Mouse (Mus musculus): ENCODE results near the gene Ugt1a6b. TPM values are rescaled to one million over a fixed set of nuclear protein-coding genes. Genes with fewer than 3 reads are reported as not detected.

Gene Ugt1a6b
- total RNA-seq, 2 experiments from 2014 or later = 3.7 to 4.6 TPM

DNA sequence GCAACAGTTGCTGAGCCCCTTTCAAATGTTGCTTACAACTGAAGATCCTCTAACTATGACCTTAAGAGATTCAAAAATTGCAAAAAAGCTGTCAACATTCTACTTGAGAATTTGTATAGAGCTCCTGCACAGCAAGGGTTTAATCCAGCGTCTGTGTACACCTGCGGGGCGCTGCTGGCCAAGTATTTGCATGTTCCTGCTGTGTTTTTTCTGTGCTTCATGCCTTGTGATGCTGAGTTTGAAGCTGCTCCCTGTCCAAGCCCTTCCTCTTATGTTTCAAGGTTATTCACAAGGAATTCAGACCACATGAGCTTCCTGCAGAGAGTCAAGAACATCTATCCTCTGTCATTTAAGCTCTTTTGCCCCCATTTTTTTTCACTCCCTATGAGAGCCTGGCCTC is 89.1 kb downstream of the Ugt1a6b start:
- ATAC-seq (ENCODE audit: poor library complexity, severe bottlenecking) = no peak

DNA sequence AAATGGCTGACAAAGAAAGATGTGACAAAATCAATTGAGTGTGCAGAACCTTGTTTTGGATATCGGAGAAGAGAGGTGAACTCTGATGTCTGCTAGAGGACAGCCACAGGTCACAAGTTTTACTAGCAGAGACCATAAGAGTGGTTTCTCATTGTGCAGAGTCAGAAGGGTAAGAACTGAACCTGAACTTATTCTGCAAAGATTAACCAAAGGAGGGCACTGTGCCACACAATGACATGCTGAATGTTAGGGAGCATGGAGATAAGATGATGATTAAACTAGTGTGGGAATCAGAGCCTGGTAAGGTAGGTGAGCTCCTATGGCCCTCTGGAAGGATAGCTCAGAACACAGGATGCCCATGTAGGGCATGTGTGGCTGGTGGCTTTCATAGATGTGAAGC is 92.6 kb downstream of the Ugt1a6b start:
- ATAC-seq (ENCODE audit: poor library complexity, severe bottlenecking) = no peak

DNA sequence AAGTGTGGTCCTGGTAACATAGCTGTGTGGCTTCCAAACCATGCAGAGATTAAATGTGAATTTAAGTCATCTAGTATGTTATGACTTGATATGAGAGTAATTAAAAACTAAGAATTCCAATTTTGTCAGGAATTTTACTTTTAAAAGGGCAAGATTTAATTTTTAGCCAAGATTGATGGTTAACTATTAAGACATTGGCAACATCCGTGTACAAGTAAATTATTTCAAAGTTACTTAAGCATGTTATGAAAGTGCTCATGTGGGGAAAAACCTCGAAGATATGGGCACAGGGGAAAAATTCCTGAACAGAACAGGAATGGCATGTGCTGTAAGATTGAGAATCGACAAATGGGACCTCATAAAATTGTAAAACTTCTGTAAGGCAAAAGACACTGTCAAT is 94.4 kb downstream of the Ugt1a6b start:
- no peak for ATAC-seq (ENCODE audit: poor library complexity, severe bottlenecking)

DNA sequence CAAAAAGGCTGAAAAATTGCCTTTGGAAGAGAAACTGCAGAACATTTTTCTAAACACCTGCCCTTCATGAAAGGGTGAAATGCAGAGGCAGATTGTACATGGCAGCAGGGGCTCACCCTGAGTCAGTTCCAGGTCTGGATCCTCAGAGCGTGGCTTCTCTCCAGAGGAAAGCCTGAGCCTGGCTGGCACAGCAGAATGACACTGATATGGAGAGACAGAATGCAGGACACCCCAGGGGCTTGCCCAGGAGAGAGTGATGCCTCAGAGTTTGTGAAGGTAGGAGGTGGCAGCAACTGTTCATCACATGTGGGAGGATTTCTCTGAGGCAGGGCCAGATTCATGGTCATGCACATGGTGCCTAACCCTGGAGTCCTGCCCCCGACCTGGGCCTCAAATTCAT is 96.9 kb downstream of the Ugt1a6b start:
- ATAC-seq (ENCODE audit: poor library complexity, severe bottlenecking) = no peak

DNA sequence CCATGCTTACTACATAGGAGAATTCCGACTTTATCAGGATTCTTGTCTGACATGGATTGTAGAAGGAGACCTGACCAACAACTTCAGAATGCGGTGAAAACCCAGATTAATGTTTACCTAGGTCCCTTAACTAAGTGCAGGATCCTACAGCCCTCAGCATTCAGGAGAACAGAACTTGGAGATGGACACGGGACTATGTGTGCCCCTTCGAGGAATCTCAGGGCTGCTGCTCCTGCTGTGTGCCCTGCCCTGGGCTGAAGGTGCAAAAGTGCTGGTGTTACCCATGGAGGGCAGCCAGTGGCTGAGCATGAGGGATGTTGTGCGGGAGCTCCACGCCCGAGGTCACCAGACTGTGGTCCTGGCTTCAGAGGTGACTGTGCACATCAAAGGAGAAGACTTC is 97.4 kb downstream of the Ugt1a6b start, which contains the start of gene Ugt1a2:
Gene Ugt1a2 (plus strand): TSS at position 146 of the 400 bp plus-strand sequence.
- no peak for ATAC-seq (ENCODE audit: poor library complexity, severe bottlenecking)

DNA sequence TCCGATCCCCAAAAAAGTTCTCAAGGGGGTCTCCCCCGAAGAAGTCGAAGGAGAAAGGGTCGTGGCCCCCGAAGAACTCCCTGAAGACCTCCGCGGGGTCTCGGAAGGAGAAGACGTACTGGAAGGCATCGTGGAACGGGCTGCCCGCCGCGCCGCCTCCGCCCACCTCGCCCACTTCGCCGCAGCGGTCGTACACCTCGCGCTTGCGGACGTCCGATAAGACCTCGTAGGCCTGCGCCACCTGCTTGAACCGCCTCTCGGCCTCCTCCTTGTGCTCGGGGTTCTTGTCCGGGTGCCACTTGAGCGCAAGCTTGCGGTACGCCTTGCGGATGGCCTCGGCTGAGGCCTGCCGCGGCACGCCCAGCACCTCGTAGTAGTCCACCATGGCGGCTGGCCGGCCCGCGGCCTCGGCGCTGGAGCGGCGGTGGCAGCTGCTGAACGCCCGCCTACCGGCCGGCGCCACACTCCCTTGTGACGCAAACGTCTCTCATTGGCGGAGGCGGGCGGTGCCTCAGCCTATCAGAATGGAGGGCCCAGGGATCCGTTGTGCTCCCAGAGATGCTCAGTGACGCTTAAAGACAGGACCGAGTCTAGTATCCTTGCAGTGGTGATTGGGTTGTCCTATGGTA is 102.4 kb downstream of the Ugt1a6b start, which contains the start of gene Dnajb3:
Gene Dnajb3 (minus strand): TSS at position 489 of the 629 bp plus-strand sequence.
- ATAC-seq (ENCODE audit: poor library complexity, severe bottlenecking) = peak; percentile 72

DNA sequence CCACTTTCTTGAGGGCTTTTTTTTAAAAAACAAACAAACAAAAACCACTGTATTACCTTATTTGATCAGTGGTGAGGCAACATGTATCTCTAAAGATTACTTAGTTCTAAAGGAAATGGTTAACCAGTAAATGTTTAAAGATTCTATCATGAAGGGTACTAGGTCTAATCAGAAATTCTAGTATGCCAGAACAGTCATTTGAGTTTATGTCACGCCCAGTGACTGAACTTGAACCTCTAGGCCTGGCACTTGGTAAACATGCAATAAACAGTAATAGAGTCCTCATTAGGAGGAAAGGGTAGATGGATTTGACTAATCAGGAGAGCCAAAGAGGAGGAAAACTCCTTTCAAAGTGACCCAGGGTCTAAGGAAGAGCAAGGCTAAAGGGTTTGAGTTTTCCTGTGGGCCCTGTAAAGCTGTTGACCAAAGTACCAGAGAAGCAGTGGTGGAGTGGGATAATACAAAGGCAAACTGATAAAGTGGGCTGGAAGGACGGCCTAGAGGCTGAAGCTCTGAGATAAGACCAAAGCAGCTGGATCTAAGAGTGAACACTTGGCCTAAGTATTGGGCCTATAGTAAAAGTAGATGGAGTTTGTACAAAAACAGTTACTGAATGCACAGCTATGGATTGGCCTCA is 103.9 kb downstream of the Ugt1a6b start:
- ATAC-seq (ENCODE audit: poor library complexity, severe bottlenecking) = no peak

DNA sequence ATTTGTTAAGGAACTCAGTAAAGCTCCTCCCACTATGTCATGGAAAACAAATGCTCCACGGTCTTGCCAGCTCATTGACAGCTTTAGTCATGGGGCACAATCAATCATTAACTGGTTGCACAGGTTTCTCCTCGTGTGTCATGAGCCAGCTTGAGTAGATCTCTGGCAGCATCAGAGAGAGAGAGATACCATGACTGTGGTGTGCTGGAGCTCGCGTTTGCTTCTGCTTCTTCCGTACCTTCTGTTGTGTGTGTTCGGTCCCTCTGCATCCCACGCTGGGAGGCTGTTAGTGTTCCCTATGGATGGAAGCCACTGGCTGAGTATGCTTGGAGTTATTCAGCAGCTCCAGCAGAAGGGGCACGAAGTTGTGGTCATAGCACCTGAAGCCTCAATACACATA is 108.8 kb downstream of the Ugt1a6b start, which contains the start of gene Ugt1a1:
Gene Ugt1a1 (plus strand): TSS at position 148 of the 400 bp plus-strand sequence.
- peak; percentile 23; the same call in 1 of the 2 replicates for ATAC-seq (ENCODE audit: poor library complexity, severe bottlenecking)

DNA sequence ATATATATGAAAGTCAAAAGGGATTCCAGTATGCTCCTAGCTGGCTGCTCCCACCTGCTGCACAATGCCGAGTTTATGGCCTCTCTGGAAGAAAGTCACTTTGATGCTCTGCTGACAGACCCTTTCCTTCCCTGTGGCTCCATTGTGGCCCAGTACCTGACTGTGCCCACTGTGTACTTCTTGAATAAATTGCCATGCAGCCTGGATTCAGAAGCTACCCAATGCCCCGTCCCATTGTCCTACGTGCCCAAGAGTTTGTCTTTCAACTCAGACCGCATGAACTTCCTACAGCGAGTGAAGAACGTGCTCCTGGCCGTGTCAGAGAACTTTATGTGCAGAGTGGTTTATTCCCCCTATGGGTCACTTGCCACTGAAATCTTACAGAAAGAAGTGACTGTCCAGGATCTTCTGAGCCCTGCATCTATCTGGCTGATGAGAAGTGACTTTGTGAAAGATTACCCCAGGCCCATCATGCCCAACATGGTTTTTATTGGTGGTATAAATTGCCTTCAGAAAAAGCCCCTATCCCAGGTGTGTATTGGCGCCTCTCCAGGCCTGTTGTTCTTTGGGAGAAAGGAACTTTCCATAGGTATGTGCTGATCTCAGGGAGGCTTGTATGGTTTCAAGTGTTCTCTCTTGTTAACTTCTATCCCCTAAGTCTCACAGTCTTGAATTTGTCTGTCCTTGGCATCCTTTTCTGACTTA is 109.4 kb downstream of the Ugt1a6b start:
- ATAC-seq (ENCODE audit: poor library complexity, severe bottlenecking) = no peak; the same call in 1 of the 2 replicates

DNA sequence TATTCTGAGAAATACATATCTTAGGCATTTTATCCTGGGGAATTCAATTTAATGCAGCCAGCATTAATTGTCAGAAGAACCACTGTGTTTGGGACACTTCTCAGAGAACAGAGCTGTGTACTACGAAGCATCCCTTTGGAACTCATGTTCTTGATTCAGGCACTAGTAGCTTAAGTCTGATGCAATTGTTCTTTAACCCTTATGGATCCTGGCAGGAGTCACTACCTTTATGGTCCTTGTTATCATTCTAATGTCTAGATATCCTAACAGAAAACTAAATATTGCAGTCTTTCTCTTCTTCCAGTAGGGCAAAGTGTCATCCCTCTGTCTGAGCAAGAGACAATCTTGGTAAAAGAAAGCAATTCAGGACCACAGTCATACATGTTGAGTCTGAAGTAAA is 110.0 kb downstream of the Ugt1a6b start:
- no peak for ATAC-seq (ENCODE audit: poor library complexity, severe bottlenecking)

DNA sequence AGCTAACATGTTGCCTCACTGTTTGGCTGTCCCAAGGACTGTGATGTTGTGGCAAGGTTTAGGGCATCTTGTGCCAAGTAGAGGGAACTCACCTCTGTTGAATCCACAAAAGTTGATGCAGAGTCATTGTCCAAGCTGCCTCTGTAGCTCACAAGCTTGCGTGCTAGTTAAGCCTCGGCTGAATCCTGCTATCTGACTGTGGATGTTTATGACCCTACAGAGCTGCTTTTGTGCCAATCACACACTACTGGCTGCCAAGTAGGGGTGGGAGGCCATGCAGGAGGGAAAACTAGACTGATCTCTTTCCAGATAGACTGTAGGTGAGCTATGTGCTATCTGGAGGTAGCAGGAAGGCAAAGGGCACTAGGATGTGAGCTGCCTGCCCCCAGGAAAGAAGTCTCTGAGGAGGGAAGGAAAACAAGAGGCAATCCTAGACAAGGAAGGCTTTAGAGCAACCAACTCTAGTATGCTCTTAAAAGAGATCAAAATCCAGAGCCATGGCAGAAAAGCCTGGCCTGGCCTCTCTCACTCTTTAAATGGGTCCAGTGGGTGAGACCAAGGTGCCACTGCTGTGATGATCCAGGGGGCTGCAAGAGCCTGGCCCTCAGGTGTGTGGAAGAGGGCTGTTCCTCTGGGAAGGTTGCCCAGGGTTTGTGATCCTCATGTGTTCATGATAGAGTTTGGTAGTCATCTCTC is 110.9 kb downstream of the Ugt1a6b start:
- ATAC-seq (ENCODE audit: poor library complexity, severe bottlenecking) = no peak

DNA sequence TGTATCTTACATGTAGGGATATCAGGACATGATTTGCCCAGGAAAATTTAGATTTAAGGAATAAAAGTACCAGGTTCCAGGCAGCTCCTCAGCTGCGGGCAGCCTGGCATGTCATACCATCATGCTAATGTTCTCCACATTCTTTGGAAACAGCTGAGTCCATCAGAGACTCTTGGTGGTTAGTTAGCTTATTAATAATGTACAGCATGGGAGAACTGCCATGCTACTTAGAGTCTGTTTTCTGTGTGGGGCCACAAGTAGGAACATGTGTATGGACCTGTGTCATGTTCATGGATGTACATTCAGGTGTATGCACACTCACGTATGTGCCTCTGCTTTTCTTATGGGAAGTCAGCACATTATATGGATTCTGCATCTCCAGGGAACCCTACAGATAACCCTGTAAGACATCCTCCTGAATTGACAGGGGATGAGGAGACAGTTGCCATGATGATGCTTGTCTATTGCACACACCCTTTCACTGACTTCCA is 111.5 kb downstream of the Ugt1a6b start:
- ATAC-seq (ENCODE audit: poor library complexity, severe bottlenecking) = no peak

DNA sequence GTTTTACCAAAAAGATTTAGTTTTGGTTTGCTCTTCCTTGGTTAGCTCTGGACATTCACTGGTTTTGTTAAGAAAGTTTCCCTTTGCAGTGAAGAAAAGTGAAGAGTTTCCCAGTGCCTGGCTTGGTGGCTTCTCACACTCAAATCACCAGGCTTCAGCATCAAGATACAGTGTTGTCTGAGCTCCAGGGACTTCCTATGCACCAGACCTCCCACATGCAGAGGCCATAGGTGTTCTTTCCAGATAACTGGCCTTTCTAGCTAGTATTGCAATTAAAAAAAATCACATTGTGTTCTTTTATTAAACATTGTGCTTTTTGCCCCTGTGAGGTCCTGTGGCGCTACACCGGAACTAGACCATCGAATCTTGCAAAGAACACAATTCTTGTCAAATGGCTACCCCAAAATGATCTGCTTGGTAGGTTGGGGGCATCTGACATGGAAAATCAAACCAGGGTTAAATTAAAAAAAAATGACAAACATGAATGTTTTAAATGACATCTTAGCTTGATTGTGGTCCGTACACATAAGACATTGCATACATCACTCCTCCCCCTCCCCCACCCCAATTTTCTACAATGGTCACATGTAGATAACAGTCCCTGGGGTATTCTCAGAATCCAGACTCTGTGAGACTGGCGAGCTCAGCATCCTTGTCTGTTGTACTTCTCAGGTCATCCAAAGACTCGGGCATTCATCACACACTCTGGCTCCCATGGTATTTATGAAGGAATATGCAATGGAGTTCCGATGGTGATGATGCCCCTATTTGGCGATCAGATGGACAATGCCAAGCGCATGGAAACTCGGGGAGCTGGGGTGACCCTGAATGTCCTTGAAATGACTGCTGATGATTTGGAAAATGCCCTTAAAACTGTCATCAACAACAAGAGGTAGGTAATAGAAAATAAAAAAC is 112.7 kb downstream of the Ugt1a6b start:
- no peak for ATAC-seq (ENCODE audit: poor library complexity, severe bottlenecking)

DNA sequence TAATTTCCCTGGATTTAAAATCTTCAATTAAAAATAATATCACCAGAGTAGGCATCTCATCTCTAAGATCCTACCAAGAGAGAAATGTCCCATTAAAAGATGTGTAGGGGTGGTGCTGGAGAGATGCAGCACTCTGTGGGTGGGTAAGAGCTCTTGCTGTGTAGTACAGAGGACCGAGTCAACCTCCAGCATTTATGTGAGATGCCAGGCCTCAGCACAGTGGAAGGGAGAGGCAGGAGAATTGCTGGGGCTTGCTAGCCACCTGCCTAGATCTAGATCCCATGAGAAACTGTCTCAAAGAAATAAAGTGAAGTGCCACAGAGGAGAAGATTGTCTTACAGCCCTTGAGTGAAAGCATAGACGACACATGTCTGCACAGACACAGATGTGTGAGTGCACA is 113.5 kb downstream of the Ugt1a6b start:
- no peak for ATAC-seq (ENCODE audit: poor library complexity, severe bottlenecking)

DNA sequence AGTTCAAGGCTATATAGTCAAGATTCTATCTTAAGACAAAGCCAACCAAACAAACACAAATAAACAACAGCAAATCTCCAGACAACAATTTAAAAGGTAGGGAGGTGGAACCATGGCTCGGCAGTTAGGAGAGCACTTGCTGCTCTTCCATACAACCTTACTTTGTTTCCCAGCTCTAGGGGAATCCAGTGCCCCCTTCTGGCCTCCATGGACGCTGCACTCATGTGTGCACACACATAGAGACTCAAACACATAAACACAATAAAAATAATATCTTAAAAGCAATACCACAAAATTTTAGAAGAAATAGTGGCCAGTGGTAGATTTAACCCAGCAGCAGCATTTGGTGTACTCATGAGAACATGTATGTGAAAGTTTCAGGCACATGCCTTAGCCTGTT is 114.1 kb downstream of the Ugt1a6b start:
- ATAC-seq (ENCODE audit: poor library complexity, severe bottlenecking) = no peak

DNA sequence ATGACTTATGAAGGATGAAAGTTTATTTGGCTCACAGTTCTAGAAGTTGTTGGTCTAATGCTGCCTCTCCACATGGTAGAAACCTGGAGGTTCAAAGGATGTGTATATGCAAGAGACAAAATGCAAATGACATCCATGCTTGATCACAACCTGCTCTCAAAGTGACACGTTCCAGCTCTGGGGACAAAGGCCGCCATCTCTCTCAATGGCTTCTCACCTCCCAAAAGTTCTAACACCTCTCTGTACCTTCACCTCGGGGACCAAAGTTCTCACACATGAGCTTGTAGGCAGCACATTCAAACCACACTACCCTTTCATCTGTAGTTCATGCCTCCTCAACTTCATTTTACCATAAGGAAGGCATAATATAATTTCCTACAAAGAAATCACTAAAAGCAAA is 114.5 kb downstream of the Ugt1a6b start:
- ATAC-seq (ENCODE audit: poor library complexity, severe bottlenecking) = no peak

DNA sequence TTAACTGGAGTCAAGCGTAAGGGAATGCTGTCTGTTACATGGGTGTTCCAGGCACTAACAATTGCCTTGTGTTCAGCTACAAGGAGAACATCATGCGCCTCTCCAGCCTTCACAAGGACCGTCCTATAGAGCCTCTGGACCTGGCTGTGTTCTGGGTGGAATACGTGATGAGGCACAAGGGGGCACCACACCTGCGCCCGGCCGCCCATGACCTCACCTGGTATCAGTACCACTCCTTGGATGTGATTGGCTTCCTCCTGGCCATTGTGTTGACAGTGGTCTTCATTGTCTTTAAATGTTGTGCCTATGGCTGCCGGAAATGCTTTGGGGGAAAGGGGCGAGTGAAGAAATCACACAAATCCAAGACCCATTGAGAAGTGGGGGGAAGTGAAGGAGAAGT is 115.0 kb downstream of the Ugt1a6b start:
- ATAC-seq (ENCODE audit: poor library complexity, severe bottlenecking) = no peak

DNA sequence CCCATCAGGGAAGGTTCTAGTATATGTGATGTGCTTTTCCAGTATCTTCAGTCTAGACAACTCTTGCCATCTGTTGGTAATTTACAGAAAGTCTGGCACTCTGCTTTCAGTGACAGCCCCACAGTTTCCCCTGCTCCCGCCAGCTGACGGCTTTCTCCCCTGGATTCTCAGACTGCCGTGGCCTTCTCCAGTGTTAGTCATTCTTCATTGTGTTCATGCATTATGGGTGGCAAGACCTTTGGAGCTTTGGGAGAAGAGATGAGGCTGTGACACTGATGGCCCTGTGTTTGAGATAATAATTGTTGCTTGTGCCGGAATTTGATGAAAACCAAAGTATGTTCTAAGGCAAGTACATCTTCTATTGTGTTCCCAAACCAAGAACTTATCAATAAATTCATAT is 115.5 kb downstream of the Ugt1a6b start:
- no peak for ATAC-seq (ENCODE audit: poor library complexity, severe bottlenecking)

DNA sequence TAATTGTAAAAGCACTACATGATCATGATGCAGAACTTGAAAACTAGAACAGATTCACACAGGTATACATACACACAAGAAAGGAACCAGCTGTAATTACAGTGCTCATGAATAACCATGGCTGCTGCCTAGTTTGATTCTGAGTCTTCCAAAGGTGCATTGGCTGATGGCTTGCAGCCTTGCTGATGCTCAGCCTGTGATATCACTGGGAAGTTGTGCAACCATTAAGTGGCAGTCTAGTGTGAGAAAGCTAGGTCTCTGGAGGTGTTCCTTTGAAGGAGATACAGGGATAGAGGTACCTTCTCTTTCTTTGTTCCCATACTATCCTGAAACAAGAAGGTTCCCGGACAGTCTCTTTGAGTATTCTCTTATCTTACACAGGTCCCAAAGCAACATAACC is 116.0 kb downstream of the Ugt1a6b start:
- ATAC-seq (ENCODE audit: poor library complexity, severe bottlenecking) = no peak

DNA sequence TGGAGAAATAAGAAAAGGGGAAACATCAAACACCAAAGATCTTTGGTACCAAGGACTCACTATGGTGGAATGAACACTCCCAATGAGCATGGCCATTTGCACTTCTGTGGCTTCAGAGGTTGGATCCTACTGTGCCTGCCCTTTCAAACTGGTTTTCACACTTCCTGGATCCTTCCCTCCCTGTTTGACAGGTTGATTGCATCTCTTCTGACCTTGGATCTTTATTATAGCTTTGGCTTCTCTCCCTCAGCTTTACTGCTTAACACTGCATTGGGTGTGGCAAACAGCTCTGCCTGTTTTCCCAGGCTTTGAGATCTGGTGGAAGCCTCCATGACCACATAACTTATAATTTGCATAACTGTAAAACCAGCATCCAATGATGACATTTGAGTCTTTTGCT is 117.3 kb downstream of the Ugt1a6b start:
- no peak for ATAC-seq (ENCODE audit: poor library complexity, severe bottlenecking)
